Mouse (Mus musculus): Measurements from ENCODE around the gene Slc10a7.
"Not testable (repeated sequence)": the region's sequence is repeated elsewhere in the genome, so short reads cannot be mapped to it uniquely, and the experiment has no call there.

Gene Slc10a7

GRCm38 (mm10) chr8:78509273-78510031 lies at the start of gene Slc10a7:
Gene Slc10a7 (plus strand): TSS chr8:78509346.
- DNase-seq: peak; percentile 81

DNA sequence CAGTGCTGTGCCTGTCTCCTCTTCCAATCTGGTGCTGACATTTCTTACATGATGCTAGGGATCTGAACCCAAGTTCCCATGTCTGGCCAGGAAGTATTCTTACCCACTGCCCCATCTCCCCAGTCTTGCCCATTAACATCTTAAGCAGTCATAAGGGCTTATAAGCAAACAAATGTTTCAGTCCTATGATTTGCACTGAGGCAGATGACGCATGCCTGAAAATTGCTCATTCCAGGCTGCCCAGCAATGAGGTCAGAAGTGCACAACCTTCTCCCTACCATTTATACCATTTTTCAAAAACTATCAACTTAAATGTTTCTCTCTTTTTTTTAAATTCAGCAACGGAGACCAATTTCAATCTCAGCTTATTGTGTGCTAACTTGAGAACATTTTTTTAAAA lies 45.2 kb upstream of the Slc10a7 start:
- no peak for DNase-seq

DNA sequence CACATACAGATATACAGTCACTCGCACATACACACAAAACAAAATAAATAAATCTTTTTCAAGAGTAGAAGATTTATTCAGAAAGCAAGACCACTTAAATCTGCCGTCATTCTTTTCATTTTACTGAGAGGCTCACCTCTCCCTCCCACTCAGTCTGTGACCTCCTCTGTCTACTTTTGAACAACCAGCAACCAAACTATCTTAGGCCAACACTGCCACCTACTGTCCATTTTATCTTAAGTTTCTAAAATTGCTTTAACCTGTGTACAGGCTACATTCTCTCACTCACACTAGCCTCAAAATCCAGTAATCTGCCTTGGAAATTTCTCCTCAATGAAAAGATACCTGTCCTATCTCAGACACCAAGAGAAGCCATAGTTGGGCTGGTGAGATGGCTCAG lies 41.3 kb upstream of the Slc10a7 start:
- no peak for DNase-seq

GRCm38 (mm10) chr8:78477051-78477829 lies 31.9 kb upstream of the Slc10a7 start:
- no peak for DNase-seq

DNA sequence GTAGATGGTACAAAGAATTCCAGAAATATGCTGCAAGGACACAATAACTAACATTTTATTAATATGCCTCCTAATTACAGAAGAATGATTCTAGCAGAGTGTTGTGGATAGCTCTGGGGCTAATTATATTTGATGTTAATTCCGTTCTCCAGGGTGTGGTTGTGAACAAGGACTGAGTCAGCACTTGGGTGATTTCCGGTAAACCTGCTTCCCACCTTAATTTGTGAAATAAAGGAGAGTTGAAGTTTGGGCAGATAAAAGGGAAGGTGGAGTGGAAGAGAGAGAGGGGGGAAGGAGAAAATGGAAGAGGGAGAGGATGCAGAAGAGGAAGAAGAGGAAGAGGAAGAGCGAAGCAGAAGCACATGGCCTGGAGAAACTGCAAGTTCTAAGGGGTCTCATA lies 19.4 kb upstream of the Slc10a7 start:
- DNase-seq: no peak

- no peak for DNase-seq
Measured at GRCm38 (mm10) chr8:78493031-78493430, 16.1 kb upstream of the Slc10a7 start.

- DNase-seq: not testable (repeated sequence)
Measured at GRCm38 (mm10) chr8:78496273-78496672, 12.9 kb upstream of the Slc10a7 start.

DNA sequence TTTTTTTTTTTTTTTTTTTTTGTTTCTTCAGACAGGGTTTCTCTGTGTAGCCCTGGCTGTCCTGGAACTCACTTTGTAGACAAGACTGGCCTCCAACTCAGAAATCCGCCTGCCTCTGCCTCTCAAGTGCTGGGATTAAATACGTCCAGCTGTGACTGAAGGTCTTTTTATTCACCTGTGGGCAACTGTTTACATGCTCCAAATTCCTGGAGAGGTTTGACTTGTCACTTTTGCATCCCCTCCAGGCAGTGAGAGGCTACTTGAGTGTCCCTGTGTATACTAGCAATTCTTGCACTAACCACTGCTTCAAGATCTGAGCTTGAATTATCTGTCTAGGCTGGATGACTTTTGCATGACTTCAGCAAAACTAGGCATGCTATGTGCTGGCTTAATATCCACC lies 6.4 kb upstream of the Slc10a7 start:
- no peak for DNase-seq

DNA sequence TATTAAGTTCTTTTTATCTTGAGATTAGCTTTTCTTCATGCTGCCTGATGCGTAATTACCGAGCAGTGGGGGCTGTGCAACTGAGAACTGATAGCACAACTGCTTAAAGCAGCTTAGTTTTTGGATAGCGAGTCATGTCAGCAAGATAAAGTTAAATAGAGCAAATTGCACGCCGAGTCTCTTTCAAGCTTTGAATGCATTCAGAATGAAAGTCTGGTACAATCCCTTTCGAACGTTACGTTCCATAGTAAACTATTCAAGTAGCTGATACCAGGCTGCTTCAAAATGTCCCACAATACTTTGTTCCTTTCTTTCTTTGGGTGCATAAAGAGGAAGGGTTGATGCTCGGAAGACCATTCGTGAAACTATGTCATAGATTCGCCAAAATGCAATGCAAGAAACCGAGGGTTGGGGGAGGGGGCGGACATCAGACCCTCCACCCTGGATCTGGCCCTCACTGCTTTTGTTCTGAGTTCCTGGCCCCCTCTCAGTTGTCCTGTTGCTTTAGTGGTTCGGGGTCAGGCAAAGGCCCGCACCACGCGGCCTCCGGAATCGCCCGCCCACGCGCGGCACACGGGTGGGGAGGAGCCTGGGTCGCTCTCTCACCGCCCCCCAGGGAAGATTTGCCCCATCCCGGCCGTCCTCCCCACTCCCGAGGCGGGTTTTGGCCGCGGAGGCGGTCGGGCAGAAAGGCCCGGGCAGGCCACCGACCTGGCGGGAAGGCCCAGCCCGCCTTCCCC lies 997 bp upstream of the Slc10a7 start:
- DNase-seq: no peak

DNA sequence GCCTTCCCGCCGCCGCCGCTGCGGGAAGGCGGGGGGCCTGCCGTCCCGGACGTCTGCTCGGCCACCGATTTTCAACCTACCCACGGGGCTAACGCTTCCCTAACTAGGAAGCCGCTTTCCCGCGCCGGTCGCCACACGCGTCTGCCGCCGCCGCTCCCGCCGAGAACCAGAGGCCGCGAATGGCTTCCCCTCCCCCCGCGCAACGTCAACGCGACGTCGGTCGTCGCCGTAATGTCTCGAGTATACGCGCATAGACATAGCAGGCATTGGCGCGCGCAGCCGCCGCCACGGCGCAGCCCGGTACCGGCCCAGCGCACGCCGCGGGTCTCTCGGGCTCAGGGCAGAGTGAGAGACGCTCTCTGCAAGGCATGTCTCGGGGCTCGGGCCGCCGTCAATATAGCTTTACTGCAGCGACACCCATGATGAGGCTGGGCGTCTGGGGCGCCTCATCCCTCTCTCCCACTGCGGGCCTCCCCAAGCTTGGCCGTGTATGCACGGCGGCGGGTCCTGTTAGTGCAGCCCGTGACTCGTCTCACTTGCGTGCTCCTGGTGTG lies 350 bp upstream of the Slc10a7 start, which contains the start of gene Rbmxl1:
Gene Rbmxl1 (minus strand): TSS at position 180 of the 554 bp plus-strand sequence.
- peak; percentile 73 for DNase-seq

DNA sequence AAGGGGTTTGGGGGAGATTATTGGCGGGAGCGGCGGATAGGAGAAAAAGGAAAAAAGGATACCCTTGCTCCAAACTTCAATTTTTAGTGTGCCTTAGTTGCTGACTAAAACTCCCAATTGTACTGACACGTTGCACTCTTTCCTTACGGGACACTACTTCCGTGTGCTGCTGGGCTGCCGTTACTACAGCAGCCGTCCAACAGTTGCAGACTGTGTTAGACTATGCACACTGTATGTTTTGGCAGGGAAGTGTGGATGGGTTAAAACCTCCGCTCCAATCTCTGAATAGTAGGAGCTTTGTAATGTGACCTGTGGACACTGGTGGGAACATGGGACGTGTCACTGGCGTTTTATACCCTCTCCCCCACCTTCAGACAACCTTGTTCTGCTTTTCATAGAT lies 948 bp downstream of the Slc10a7 start:
- no peak for DNase-seq

- no peak for DNase-seq
Measured at GRCm38 (mm10) chr8:78510926-78511325, 1.8 kb downstream of the Slc10a7 start.

DNA sequence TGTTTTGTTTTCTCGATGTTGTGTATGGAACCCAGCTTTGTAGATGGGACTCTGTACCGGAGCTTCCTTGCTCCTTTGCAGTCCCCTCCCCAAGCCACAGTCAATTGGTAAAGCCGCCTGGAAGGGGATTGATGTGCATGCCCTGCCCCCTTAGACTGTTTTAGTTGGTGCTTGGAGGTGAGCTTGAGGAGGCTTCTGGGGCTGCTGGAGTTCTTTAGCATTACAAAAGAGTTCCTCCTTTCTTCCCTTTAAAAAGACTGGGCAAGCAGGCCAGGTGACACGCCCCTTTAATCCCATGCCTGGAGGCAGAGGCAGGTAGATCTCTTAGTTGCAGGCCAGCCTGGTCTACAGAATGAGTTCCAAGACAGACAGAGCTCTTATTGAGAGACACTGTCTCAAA lies 4.0 kb downstream of the Slc10a7 start:
- no peak for DNase-seq

GRCm38 (mm10) chr8:78514706-78515105 lies 5.6 kb downstream of the Slc10a7 start:
- no peak for DNase-seq

DNA sequence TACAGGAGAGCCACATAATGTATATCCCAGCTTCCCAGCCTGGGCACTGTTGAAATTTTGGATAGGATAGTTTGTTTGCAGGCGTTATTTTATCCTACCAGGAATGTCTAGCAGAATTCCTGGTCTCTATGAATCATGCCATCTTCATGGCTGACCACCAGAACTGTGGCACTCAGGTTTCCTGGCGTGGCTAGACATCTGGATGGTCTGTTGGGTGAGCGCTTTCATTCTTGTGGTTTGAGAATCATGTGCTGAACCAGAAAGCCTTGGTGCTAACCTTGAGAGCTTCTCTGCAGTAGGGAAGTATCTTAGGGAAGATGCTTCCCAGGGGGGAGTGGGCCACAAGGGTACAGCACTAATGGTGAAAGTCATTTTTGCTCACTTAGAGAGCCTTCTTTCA lies 6.0 kb downstream of the Slc10a7 start:
- no peak for DNase-seq

DNA sequence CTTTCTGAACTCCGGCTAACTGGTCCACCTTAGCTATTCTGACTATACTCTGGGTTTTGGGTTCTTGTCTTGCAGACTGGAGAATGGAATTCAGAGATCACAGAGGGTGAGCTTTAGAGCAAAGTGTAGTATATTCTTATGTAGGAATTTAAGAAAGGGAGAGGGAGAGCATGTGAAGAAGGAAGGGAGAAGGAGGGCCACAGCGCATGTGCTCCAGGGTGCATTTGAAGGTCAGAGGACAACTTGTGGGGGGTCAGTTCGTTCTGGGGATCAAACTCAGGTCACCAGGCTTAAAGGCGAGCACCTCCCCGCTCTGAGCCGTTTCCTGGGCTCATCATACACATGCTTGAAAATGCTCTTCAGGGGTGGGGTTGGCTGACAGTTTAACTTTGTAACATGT lies 24.8 kb downstream of the Slc10a7 start:
- no peak for DNase-seq

DNA sequence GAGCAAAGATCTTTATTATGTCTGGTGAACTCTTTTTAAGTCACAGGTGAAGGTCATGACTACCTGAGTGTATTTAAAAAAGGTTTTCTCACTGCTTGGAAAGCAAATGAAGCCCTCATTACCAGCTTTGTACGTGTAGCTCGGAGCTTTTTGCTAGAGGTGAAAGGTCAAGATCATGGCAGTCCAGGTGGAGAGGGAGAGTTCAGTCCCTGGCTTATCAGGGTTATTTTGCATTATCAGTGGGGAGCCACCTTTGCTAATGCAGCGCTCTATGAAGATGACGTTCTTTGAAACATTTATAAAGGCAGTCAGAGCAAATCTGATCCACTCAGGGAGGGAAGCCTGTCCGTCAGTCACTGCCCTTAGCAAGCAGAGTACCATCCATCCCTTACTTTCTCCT lies 27.6 kb downstream of the Slc10a7 start:
- no peak for DNase-seq

GRCm38 (mm10) chr8:78537795-78538194 lies 28.6 kb downstream of the Slc10a7 start:
- DNase-seq: no peak

DNA sequence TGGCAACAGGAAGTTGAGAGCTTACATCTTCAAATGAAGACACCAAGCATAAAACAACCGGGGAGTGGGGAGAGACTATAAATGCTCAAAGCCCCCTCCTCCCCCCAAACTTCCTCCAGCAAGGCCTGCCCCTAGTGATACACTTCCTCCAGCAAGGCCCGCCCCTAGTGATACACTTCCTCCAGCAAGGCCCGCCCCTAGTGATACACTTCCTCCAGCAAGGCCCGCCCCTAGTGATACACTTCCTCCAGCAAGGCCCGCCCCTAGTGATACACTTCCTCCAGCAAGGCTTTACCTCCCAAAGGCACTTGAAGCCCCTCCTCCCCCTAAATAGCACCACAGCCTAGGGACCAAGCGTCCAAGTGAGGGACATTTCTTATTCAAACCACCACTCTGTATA lies 33.5 kb downstream of the Slc10a7 start:
- DNase-seq: not testable (repeated sequence)

DNA sequence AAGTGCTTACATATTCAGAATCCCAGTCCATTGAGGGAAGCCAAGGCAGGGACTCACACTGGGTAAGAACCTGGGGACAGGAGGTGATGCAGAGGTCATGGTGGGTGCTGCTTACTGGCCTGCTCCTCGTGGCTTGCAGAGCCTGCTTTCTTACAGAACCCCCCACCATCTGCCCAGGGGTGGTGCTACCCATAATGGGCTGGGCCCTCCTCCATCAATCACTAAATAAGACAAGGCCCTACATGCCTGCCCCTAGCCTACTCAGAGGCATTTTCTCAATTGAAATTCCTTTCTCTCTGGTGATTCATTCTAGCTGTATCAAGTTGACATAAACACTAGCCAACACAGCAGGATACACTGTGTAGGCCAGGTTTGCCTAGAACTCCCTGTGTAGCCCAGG lies 34.5 kb downstream of the Slc10a7 start:
- no peak for DNase-seq

DNA sequence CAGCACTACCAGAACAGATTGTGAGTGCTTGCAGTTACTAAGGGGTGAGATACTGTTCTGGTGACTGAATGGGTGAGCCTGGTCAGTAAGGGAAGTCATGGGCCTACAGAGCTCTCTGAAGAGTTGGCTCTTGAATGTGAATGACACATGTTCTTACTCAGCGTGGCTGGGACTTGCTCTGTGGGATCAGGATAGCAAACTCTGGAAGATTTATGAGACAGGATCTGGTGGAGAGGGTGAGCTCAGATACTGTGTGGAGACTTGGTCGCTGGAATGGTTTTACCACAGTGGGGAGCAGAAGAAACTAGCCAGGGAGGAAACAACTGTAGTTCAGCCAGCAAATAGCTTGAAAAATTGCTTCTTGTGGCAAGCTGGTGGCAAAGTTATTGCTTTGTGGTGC lies 35.4 kb downstream of the Slc10a7 start:
- no peak for DNase-seq

GRCm38 (mm10) chr8:78545153-78545817 lies 36.1 kb downstream of the Slc10a7 start:
- DNase-seq: not testable (repeated sequence)
